In genomic region chr11:106318406-106319366, GRCm38 (mm10) we compare ENCODE assay signal across 15 mouse cellular contexts. TPM values are rescaled to one million over a fixed set of nuclear protein-coding genes. Genes with fewer than 3 reads are reported as not detected.
DNase-seq lines count a peak whose midpoint lies in the region; ATAC-seq and TF ChIP-seq lines count a peak whose summit lies in the region.
"Had no signal": no experiment of that assay in that cellular context is flagged by ENCODE, and none has a peak within 500 bp of the region (broad histone marks: within the 10 kb centered on the region; RNA-seq: fewer than 3 reads in every experiment).

No protein-coding gene starts in this region.

- no peaks in the 10 kb centered on the region for H3K27me3 ChIP-seq in cerebellum, adult 2 months (ENCODE audit: control insufficient read depth, insufficient read depth, low read length)
- H3K27me3 ChIP-seq: embryonic facial prominence, embryonic 15.5 days; midbrain, embryonic 15.5 days had no signal

- intact Hi-C loops in heart, postnatal 36 days (cut with DNase I): no loop called here

- TF ChIP-seq CTCF in cerebellum, adult 2 months (IDR thresholded peaks at IDR 0.05; ENCODE audit: borderline replicate concordance, insufficient read depth, low read depth, low read length): no peak

- peak; percentile 38 for DNase-seq in heart, adult 8-10 months (ENCODE audit: low spot score)
- no peak for DNase-seq in heart, postnatal 36 days
- DNase-seq in right cerebral cortex, adult 2 months (ENCODE audit: low spot score in 2 of 2): peak; percentile 19 to 46
- no peak for DNase-seq in right cerebral cortex, postnatal 14 days
- peak; percentile 28 for DNase-seq in telencephalon, adult 2 months (ENCODE audit: low read depth, low spot score)
- no peak for DNase-seq in cerebellum, adult 2 months
- DNase-seq: cerebellum, adult 9-11 months; gastrocnemius, postnatal 25 days had no signal

- no peak overlapping the region for H3K4me3 ChIP-seq in cerebellum, adult 2 months (replicated peaks; ENCODE audit: insufficient read depth, low read depth, low read length)
- H3K4me3 ChIP-seq: embryonic facial prominence, embryonic 15.5 days; midbrain, embryonic 15.5 days had no signal

- H3K27ac ChIP-seq in cerebellum, adult 2 months (ENCODE audit: insufficient read depth, low read length): no peak overlapping the region
- H3K27ac ChIP-seq: embryonic facial prominence, embryonic 15.5 days; hindbrain, embryonic 14.5 days; midbrain, embryonic 15.5 days had no signal

- H3K4me1 ChIP-seq in cerebellum, adult 2 months (ENCODE audit: control insufficient read depth, insufficient read depth, low read length): no peaks in the 10 kb centered on the region
- H3K4me1 ChIP-seq: midbrain, embryonic 15.5 days had no signal

- no peak for TF ChIP-seq POLR2A in cerebellum, adult 2 months (IDR thresholded peaks at IDR 0.05; ENCODE audit: borderline replicate concordance, insufficient read depth, low read length)

- 73% methylated on average over 21 of the region's 21 CpGs for WGBS in cerebellum, adult 2 months

- ATAC-seq in granulocyte monocyte progenitor cell, adult 5-6 weeks (replicated peaks; ENCODE audit: poor library complexity, severe bottlenecking): peak; percentile 66
- no peak for ATAC-seq in megakaryocyte-erythroid progenitor cell, adult 5-6 weeks (replicated peaks; ENCODE audit: low FRiP score, low TSS enrichment, poor library complexity, severe bottlenecking)
- ATAC-seq: CD4-positive, CD25-positive, alpha-beta regulatory T cell, adult 4 months; midbrain, embryonic 15.5 days had no signal

RNA-seq across cellular contexts. Expression of gene Cd79b, which starts 4.1 kb away (rescaled TPM):
- total RNA-seq in heart, adult 8-10 months (2022): 1 to 10 TPM in 2 of 4 experiments, under 1 TPM in 2; 0.52 to 2.3 (median 1.0) TPM
- 1 to 10 TPM; 1.9 to 3.0 TPM for total RNA-seq in heart, postnatal 36 days (2021)
- 52.9 and 54.1 TPM in 2 replicates for total RNA-seq in granulocyte monocyte progenitor cell, adult 5-6 weeks (2014; fragmentation: Nextera tagmentation)
- total RNA-seq in granulocyte monocyte progenitor cell, adult 5-6 weeks (2017): 23.8 and 31.5 TPM in 2 replicates
- polyA plus RNA-seq in cerebellum, adult 2 months (2012; rRNA removed): 0.38 and 0.70 TPM in 2 replicates
- total RNA-seq in megakaryocyte-erythroid progenitor cell, adult 5-6 weeks (2014; fragmentation: Nextera tagmentation): 5.1 and 21.6 TPM in 2 replicates
- total RNA-seq in megakaryocyte-erythroid progenitor cell, adult 5-6 weeks (2017): 1.4 and 3.5 TPM in 2 replicates

RNA-seq across cellular contexts. Expression of gene Gh, which starts 17.0 kb away (rescaled TPM):
- not detected for total RNA-seq in heart, adult 8-10 months (2022)
- total RNA-seq in heart, postnatal 36 days (2021): not detected
- not detected in 2 replicates for total RNA-seq in granulocyte monocyte progenitor cell, adult 5-6 weeks (2014; fragmentation: Nextera tagmentation)
- total RNA-seq in granulocyte monocyte progenitor cell, adult 5-6 weeks (2017): not detected in 2 replicates
- not detected in 2 replicates for polyA plus RNA-seq in cerebellum, adult 2 months (2012; rRNA removed)
- not detected in 2 replicates for total RNA-seq in megakaryocyte-erythroid progenitor cell, adult 5-6 weeks (2014; fragmentation: Nextera tagmentation)
- total RNA-seq in megakaryocyte-erythroid progenitor cell, adult 5-6 weeks (2017): not detected in 2 replicates
- total RNA-seq: gastrocnemius, postnatal 25 days had no signal
- polyA plus RNA-seq: activated CD4-positive, CD25-positive, alpha-beta regulatory T cell, adult 4 months; CD4-positive, CD25-positive, alpha-beta regulatory T cell, adult 4 months; embryonic facial prominence, embryonic 15.5 days; hindbrain, embryonic 14.5 days; midbrain, embryonic 15.5 days had no signal

RNA-seq across cellular contexts. Expression of gene Scn4a, which starts 34.4 kb away (rescaled TPM):
- 10 to 100 TPM; 23.9 to 46.8 (median 31.4) TPM for total RNA-seq in heart, adult 8-10 months (2022)
- total RNA-seq in heart, postnatal 36 days (2021): 10 to 100 TPM; 14.7 to 19.0 TPM
- not detected in 2 replicates for total RNA-seq in granulocyte monocyte progenitor cell, adult 5-6 weeks (2014; fragmentation: Nextera tagmentation)
- total RNA-seq in granulocyte monocyte progenitor cell, adult 5-6 weeks (2017): not detected in 2 replicates
- polyA plus RNA-seq in cerebellum, adult 2 months (2012; rRNA removed): 0.02 and 0.16 TPM in 2 replicates
- total RNA-seq in megakaryocyte-erythroid progenitor cell, adult 5-6 weeks (2014; fragmentation: Nextera tagmentation): 0.11 TPM in 1 of 2 replicates, not detected in the other
- total RNA-seq in megakaryocyte-erythroid progenitor cell, adult 5-6 weeks (2017): not detected in 2 replicates
- polyA plus RNA-seq: hindbrain, embryonic 14.5 days; midbrain, embryonic 15.5 days had no signal

RNA-seq across cellular contexts. Expression of gene Tcam1, which starts 42.2 kb away (rescaled TPM):
- total RNA-seq in heart, adult 8-10 months (2022): under 1 TPM in 1 of 4 experiments, not detected in 3; 0.08 TPM
- not detected for total RNA-seq in heart, postnatal 36 days (2021)
- 1.0 and 2.1 TPM in 2 replicates for total RNA-seq in granulocyte monocyte progenitor cell, adult 5-6 weeks (2014; fragmentation: Nextera tagmentation)
- 1.4 and 1.9 TPM in 2 replicates for total RNA-seq in granulocyte monocyte progenitor cell, adult 5-6 weeks (2017)
- 0.36 and 0.43 TPM in 2 replicates for polyA plus RNA-seq in cerebellum, adult 2 months (2012; rRNA removed)
- total RNA-seq in megakaryocyte-erythroid progenitor cell, adult 5-6 weeks (2014; fragmentation: Nextera tagmentation): 1.4 and 3.5 TPM in 2 replicates
- 2.1 and 3.7 TPM in 2 replicates for total RNA-seq in megakaryocyte-erythroid progenitor cell, adult 5-6 weeks (2017)

RNA-seq across cellular contexts. Expression of gene Smarcd2, which starts 45.9 kb away (rescaled TPM):
- 10 to 100 TPM; 14.3 to 16.7 (median 15.5) TPM for total RNA-seq in heart, adult 8-10 months (2022)
- total RNA-seq in heart, postnatal 36 days (2021): 10 to 100 TPM; 19.1 to 19.9 TPM
- 76.4 and 91.7 TPM in 2 replicates for total RNA-seq in granulocyte monocyte progenitor cell, adult 5-6 weeks (2014; fragmentation: Nextera tagmentation)
- 200 and 221 TPM in 2 replicates for total RNA-seq in granulocyte monocyte progenitor cell, adult 5-6 weeks (2017)
- polyA plus RNA-seq in cerebellum, adult 2 months (2012; rRNA removed): 114 and 144 TPM in 2 replicates
- total RNA-seq in megakaryocyte-erythroid progenitor cell, adult 5-6 weeks (2014; fragmentation: Nextera tagmentation): 93.8 and 120 TPM in 2 replicates
- 201 and 272 TPM in 2 replicates for total RNA-seq in megakaryocyte-erythroid progenitor cell, adult 5-6 weeks (2017)

Comparison
In these comparisons a context has a peak if more than half of its experiments do, and no peak if none do; other contexts are left out.
1. DNase-seq: peak in heart, adult 8-10 months (single experiment), right cerebral cortex, adult 2 months (2 of 2) and telencephalon, adult 2 months (single experiment); none in heart, postnatal 36 days (0 of 2), right cerebral cortex, postnatal 14 days (single experiment) and cerebellum, adult 2 months (0 of 2).
2. RNA of gene Scn4a, which starts 34.4 kb away (total RNA-seq): 23.9 to 46.8 TPM in heart, adult 8-10 months and 14.7 to 19.0 TPM in heart, postnatal 36 days; 0.11 TPM in megakaryocyte-erythroid progenitor cell, adult 5-6 weeks and not detected in granulocyte monocyte progenitor cell, adult 5-6 weeks; every median in the first group is over 10 times any median in the second.